14 mouse cellular contexts compared by ENCODE assay signal in the genomic region with DNA sequence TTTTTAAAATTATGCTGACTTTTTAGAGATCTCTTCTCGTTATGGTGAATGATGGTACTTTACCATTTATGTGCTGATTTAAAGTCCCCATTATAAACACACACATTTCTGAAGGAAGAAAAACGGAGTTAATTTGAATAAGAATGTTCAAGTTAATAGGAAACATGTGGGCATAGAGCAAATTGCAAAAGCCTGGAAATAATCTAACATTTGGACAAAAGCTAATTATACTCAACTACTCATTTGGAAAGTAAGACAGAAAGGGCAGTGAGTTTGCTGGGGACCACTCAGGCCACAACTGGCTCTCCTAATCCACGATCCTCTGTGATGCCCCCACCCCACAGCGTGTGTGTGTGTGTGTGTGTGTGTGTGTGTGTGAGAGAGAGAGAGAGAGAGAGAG.
"Had no signal": no experiment of that assay in that cellular context is flagged by ENCODE, and none has a peak within 500 bp of the region (broad histone marks: within the 10 kb centered on the region; RNA-seq: fewer than 3 reads in every experiment).

No protein-coding gene starts in this region.

- H3K4me2 ChIP-seq: limb, embryonic 12.5 days; liver, embryonic 13.5 days; lung, embryonic 15.5 days; midbrain, embryonic 11.5 days; midbrain, embryonic 15.5 days; neural tube, embryonic 12.5 days had no signal

- H3K4me3 ChIP-seq: limb, embryonic 12.5 days; liver, embryonic 13.5 days; lung, embryonic 15.5 days; megakaryocyte, embryonic 14.5 days; midbrain, embryonic 15.5 days; neural tube, embryonic 12.5 days had no signal

- H3K4me1 ChIP-seq: liver, embryonic 13.5 days; lung, embryonic 15.5 days; megakaryocyte, embryonic 14.5 days; midbrain, embryonic 15.5 days; neural tube, embryonic 12.5 days had no signal

- H3K9me3 ChIP-seq: limb, embryonic 12.5 days; liver, embryonic 13.5 days; lung, embryonic 15.5 days; megakaryocyte, embryonic 14.5 days; midbrain, embryonic 15.5 days; neural tube, embryonic 12.5 days had no signal

- ATAC-seq: liver, postnatal 0 days; midbrain, embryonic 15.5 days had no signal

- H3K36me3 ChIP-seq: limb, embryonic 12.5 days; liver, embryonic 13.5 days; lung, embryonic 15.5 days; midbrain, embryonic 15.5 days; neural tube, embryonic 12.5 days had no signal

- DNase-seq: kidney, postnatal 14 days; liver; liver, embryonic 13.5 days; liver, postnatal 0 days; lung, postnatal 14 days; retina, postnatal 1 day; thymus, postnatal 36 days had no signal

- H3K27ac ChIP-seq: limb, embryonic 12.5 days; liver, embryonic 13.5 days; lung, embryonic 15.5 days; macrophage; midbrain, embryonic 15.5 days; neural tube, embryonic 12.5 days had no signal

- H3K9ac ChIP-seq: limb, embryonic 12.5 days; liver, embryonic 13.5 days; liver, postnatal 0 days; lung, embryonic 15.5 days; midbrain, embryonic 15.5 days; neural tube, embryonic 12.5 days had no signal

- H3K27me3 ChIP-seq: limb, embryonic 12.5 days; liver, embryonic 13.5 days; lung, embryonic 15.5 days; megakaryocyte, embryonic 14.5 days; midbrain, embryonic 15.5 days; neural tube, embryonic 12.5 days had no signal
